Mouse (Mus musculus) E14TG2a.4 (cell line): ENCODE data around the gene Zic5.

Experiments
- H3K27me3 ChIP-seq: 2 replicates; pipeline ENCODE4 v1.6.1; 2014; ENCODE audit warnings: low read length, control low read depth; ENCODE audit not compliant: insufficient read depth
- H3K36me3 ChIP-seq: 2 replicates; pipeline ENCODE4 v1.6.1; 2014; ENCODE audit warnings: low read length, control low read depth; ENCODE audit not compliant: insufficient read depth
- H3K4me1 ChIP-seq: replicated peaks from 2 replicates; pipeline ENCODE4 v1.6.1; 2014; ENCODE audit warnings: low read depth, low read length, control low read depth
- H3K4me3 ChIP-seq: replicated peaks from 2 replicates; pipeline ENCODE4 v1.5.1; 2014; ENCODE audit warnings: mild to moderate bottlenecking, low read length
- H3K9me3 ChIP-seq: 2 replicates; pipeline ENCODE4 v1.6.1; 2014; ENCODE audit warnings: low read length, control low read depth
- CTCF ChIP-seq: conservative IDR thresholded peaks from 2 replicates; pipeline ENCODE4 v1.5.1; 2014; ENCODE audit warnings: low read length
- NANOG ChIP-seq: IDR thresholded peaks from 2 replicates; pipeline ENCODE4 v1.6.1; 2014; ENCODE audit warnings: borderline replicate concordance, low read length, mixed read lengths
- POU5F1 ChIP-seq: IDR thresholded peaks from 2 replicates; pipeline ENCODE4 v1.6.1; 2014; ENCODE audit warnings: low read length, borderline replicate concordance

Zic5 gene

GRCm38 (mm10) chr14:122413542-122413928 lies 51.9 kb downstream of the Zic5 start:
- TF ChIP-seq POU5F1 (no peak), NANOG (no peak), CTCF (no peak)
- Histone ChIP-seq H3K36me3 (no peaks in the 10 kb centered on the region), H3K27me3 (peaks cover 13% of the 10 kb centered on the region), H3K4me1 (peaks cover 66% of the 10 kb centered on the region), H3K4me3 (no peak overlapping the region), H3K9me3 (no peaks in the 10 kb centered on the region)

DNA sequence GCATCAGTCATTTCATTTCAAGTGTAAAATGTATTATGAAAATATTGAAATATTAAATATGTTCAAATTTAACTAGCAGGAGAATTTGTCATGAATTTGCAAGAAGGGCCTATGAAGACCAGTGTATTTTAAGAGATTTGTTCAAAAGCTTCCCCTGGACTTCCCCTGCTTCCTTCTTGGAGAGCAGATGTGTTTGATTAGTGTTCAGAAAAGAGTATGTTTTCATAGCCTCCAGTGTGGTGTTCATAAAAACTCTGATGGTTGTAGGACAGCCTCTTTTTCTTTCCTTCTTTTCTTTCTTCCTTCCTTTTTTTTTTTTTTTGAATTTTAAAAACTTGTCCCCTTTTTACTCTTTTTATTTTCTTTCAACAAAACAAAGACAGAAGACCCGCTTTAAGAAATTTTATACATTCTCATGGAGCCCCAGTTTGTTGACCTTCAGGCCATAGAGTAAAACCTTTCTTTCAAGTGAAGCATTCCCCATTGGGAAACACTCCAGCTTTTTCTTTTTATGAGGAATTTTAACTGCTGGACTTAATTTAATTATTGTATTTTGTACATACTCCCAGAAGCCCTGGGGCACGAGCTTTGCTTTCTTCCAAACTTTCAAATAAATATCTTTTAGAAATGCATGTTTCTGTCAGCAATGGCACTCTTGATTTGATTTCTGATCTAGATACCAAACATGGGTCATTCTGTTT lies 52.5 kb downstream of the Zic5 start:
- TF ChIP-seq CTCF (no peak), NANOG (no peak), POU5F1 (no peak)
- Histone ChIP-seq H3K27me3 (peaks cover 18% of the 10 kb centered on the region), H3K4me3 (no peak overlapping the region), H3K4me1 (peaks cover 66% of the 10 kb centered on the region), H3K36me3 (no peaks in the 10 kb centered on the region), H3K9me3 (no peaks in the 10 kb centered on the region)
